Mouse (Mus musculus) heart, adult 10 weeks (tissue): ENCODE results near the gene Nudt11. TPM values are rescaled to one million over a fixed set of nuclear protein-coding genes. Genes with fewer than 3 reads are reported as not detected.

Experiments
- polyA plus RNA-seq: library from polyadenylated mRNA; stranded (reverse); fragments of 350-450 nt; fragmentation: Illumina TruSeq; extraction: RNeasy Lipid Tissue Mini Kit (QIAGEN cat#74804); gene quantifications from one replicate; pipeline ENCODE4 v1.2.3, GENCODE M21; 2014; ENCODE audit warnings: low read depth, low replicate concordance

Nudt11 gene
- polyA plus RNA-seq: 2.3 TPM

DNA sequence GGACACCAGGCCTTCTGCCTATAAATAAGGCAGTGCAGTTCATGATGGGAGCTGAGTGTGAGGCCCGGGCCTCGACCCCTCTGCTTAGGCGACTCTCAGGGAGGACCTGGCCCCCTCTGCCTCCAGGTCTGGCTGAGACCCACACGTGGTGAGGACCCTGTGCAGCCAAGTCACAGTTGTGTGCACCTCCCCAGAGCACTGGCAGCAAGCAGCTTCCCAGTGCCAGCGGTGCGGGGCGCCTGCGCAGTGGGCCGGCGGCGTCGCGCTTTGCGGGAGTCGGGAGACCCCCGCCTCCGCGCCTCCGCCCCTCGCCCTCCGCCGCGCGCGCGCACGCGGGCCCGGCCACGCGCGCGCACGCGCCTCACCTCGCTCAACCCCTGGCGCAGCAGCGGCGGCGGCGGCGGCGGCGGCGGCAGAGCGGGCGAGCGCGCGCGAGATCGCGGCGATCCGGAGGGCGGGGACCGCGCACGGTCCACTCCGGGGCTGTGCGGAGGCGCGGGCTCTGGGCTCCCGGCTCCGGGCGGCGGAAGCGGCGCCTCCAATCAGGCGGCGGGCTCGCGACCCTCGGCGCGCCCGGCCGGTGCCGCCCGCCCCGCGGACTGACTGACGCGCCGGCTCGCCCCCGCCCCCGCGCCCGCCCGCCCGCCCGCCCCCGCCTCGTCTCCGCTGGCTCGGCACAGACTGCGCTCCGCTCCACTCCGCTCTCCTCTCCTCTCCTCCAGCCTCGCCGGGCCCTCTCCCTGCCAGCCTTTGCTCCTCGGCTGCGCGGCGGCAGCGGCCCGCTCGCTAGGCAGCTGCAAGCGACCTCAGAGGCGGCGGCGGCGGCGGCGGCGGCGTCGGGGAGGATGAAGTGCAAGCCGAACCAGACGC lies at the start of gene Nudt11:
Gene Nudt11 (plus strand): TSS at position 388 of the 870 bp plus-strand sequence.

DNA sequence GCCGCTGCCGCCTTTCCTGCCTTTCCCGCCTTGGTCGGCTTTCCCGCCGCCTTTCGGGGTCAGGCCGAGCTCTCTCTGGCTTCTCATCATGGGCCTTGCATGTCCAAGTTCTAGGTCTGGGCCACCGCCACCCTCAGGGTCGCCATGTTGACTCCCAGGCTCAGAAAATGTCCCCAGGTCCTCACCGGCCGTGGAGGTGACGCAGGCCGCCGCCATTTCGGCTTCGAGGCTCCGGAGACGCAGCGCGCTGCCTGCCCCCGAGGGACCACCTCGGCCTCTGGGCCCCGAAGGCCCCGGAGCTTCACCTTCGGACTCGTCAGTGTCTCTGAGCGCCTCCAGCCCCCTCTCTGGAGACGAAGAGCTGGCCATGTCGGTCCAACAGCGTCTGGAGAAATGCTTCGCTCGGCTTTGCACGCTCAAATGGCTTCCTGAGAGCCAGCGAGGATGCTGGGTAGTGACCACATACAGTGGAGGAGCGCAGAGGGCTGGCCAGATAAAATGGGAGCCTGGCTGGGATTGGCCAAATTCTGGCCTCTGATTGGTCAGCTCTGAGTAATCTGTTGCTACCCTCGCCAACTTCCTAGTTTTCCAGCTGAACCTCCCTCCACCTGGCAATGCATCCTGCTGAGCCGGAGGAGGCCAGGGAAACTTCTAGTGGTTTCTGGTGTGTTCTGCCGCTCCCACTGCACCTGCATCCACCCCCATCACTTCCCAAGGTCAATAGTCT lies 35.9 kb downstream of the Nudt11 start, which contains the start of gene AU022751:
Gene AU022751 (minus strand): TSS at position 466 of the 727 bp plus-strand sequence.

Other genes starting within 250 kb of the Nudt11 start
- gene AU022751, start 36.0 kb downstream of the Nudt11 start, polyA plus RNA-seq: not detected
- 1.8 TPM for gene Nudt10, start 125.6 kb downstream of the Nudt11 start, polyA plus RNA-seq